Mouse (Mus musculus): Measurements from ENCODE around the gene St7. TPM values are rescaled to one million over a fixed set of nuclear protein-coding genes. Genes with fewer than 3 reads are reported as not detected.

Gene St7
- polyA plus RNA-seq, 1 experiment from 2014 or later = 25.5 TPM

GRCm38 (mm10) chr6:17777018-17777799 is 84.5 kb downstream of the St7 start:
- no peaks in the 10 kb centered on the region for H3K9me3 ChIP-seq (ENCODE audit: control insufficient read depth, low read length)
- no peak overlapping the region for H3K4me2 ChIP-seq (ENCODE audit: low read length)
- no peak for DNase-seq (ENCODE audit: low spot score)
- no peaks in the 10 kb centered on the region for H3K27me3 ChIP-seq (replicated peaks; ENCODE audit: control insufficient read depth, insufficient read depth, low read length)
- no peaks in the 10 kb centered on the region for H3K4me1 ChIP-seq (replicated peaks; ENCODE audit: control insufficient read depth, insufficient read depth, low read length)
- H3K4me3 ChIP-seq (ENCODE audit: low read depth, low read length) = no peak overlapping the region
- no peak overlapping the region for H3K27ac ChIP-seq (ENCODE audit: low read depth)
- ATAC-seq (replicated peaks; ENCODE audit: low FRiP score, low TSS enrichment, low read depth) = no peak
- no peaks in the 10 kb centered on the region for H3K36me3 ChIP-seq (ENCODE audit: control insufficient read depth, insufficient read depth, low read length)
- WGBS = 90% methylated on average over 6 of the region's 6 CpGs
- no peak overlapping the region for H3K9ac ChIP-seq (ENCODE audit: low read length)

- Histone ChIP-seq H3K9me3 (ENCODE audit: control insufficient read depth, low read length) (no peaks in the 10 kb centered on the region), H3K4me2 (ENCODE audit: low read length) (no peak overlapping the region), H3K36me3 (ENCODE audit: control insufficient read depth, insufficient read depth, low read length) (no peaks in the 10 kb centered on the region), H3K27me3 (replicated peaks; ENCODE audit: control insufficient read depth, insufficient read depth, low read length) (no peaks in the 10 kb centered on the region), H3K4me1 (replicated peaks; ENCODE audit: control insufficient read depth, insufficient read depth, low read length) (no peaks in the 10 kb centered on the region), H3K9ac (ENCODE audit: low read length) (no peak overlapping the region), H3K4me3 (ENCODE audit: low read depth, low read length) (no peak overlapping the region), H3K27ac (ENCODE audit: low read depth) (no peak overlapping the region)
- no peak for ATAC-seq (replicated peaks; ENCODE audit: low FRiP score, low TSS enrichment, low read depth)
- DNase-seq (ENCODE audit: low spot score) = no peak
- WGBS = 93% methylated on average over 3 of the region's 3 CpGs
These were observed 86.0 kb downstream of the St7 start for GRCm38 (mm10) chr6:17778648-17779202.

GRCm38 (mm10) chr6:17783511-17783910 is 90.8 kb downstream of the St7 start:
- Histone ChIP-seq H3K36me3 (ENCODE audit: control insufficient read depth, insufficient read depth, low read length) (no peaks in the 10 kb centered on the region), H3K4me2 (ENCODE audit: low read length) (no peak overlapping the region), H3K27me3 (replicated peaks; ENCODE audit: control insufficient read depth, insufficient read depth, low read length) (no peaks in the 10 kb centered on the region), H3K27ac (ENCODE audit: low read depth) (no peak overlapping the region), H3K9me3 (ENCODE audit: control insufficient read depth, low read length) (no peaks in the 10 kb centered on the region), H3K4me3 (ENCODE audit: low read depth, low read length) (no peak overlapping the region), H3K9ac (ENCODE audit: low read length) (no peak overlapping the region), H3K4me1 (replicated peaks; ENCODE audit: control insufficient read depth, insufficient read depth, low read length) (no peaks in the 10 kb centered on the region)
- WGBS = 93% methylated on average over 1 of the region's 1 CpGs
- no peak for DNase-seq (ENCODE audit: low spot score)
- no peak for ATAC-seq (replicated peaks; ENCODE audit: low FRiP score, low TSS enrichment, low read depth)

GRCm38 (mm10) chr6:17784523-17784922 is 91.8 kb downstream of the St7 start:
- Histone ChIP-seq H3K36me3 (ENCODE audit: control insufficient read depth, insufficient read depth, low read length) (no peaks in the 10 kb centered on the region), H3K9me3 (ENCODE audit: control insufficient read depth, low read length) (no peaks in the 10 kb centered on the region), H3K4me2 (ENCODE audit: low read length) (no peak overlapping the region), H3K4me1 (replicated peaks; ENCODE audit: control insufficient read depth, insufficient read depth, low read length) (no peaks in the 10 kb centered on the region), H3K27ac (ENCODE audit: low read depth) (no peak overlapping the region), H3K27me3 (replicated peaks; ENCODE audit: control insufficient read depth, insufficient read depth, low read length) (no peaks in the 10 kb centered on the region), H3K9ac (ENCODE audit: low read length) (no peak overlapping the region), H3K4me3 (ENCODE audit: low read depth, low read length) (no peak overlapping the region)
- WGBS = 76% methylated on average over 5 of the region's 5 CpGs
- ATAC-seq (replicated peaks; ENCODE audit: low FRiP score, low TSS enrichment, low read depth) = no peak
- no peak for DNase-seq (ENCODE audit: low spot score)

GRCm38 (mm10) chr6:17785248-17785647 is 92.5 kb downstream of the St7 start:
- H3K4me3 ChIP-seq (ENCODE audit: low read depth, low read length) = no peak overlapping the region
- no peak overlapping the region for H3K9ac ChIP-seq (ENCODE audit: low read length)
- no peak overlapping the region for H3K4me2 ChIP-seq (ENCODE audit: low read length)
- no peaks in the 10 kb centered on the region for H3K27me3 ChIP-seq (replicated peaks; ENCODE audit: control insufficient read depth, insufficient read depth, low read length)
- ATAC-seq (replicated peaks; ENCODE audit: low FRiP score, low TSS enrichment, low read depth) (no peak), DNase-seq (ENCODE audit: low spot score) (no peak)
- WGBS = 93% methylated on average over 2 of the region's 2 CpGs
- H3K36me3 ChIP-seq (ENCODE audit: control insufficient read depth, insufficient read depth, low read length) = no peaks in the 10 kb centered on the region
- no peak overlapping the region for H3K27ac ChIP-seq (ENCODE audit: low read depth)
- no peaks in the 10 kb centered on the region for H3K9me3 ChIP-seq (ENCODE audit: control insufficient read depth, low read length)
- no peaks in the 10 kb centered on the region for H3K4me1 ChIP-seq (replicated peaks; ENCODE audit: control insufficient read depth, insufficient read depth, low read length)

GRCm38 (mm10) chr6:17787810-17788209 is 95.1 kb downstream of the St7 start:
- 82% methylated on average over 1 of the region's 1 CpGs for WGBS
- no peak overlapping the region for H3K4me3 ChIP-seq (ENCODE audit: low read depth, low read length)
- no peak overlapping the region for H3K9ac ChIP-seq (ENCODE audit: low read length)
- ATAC-seq (replicated peaks; ENCODE audit: low FRiP score, low TSS enrichment, low read depth) (no peak), DNase-seq (ENCODE audit: low spot score) (no peak)
- H3K36me3 ChIP-seq (ENCODE audit: control insufficient read depth, insufficient read depth, low read length) = no peaks in the 10 kb centered on the region
- no peak overlapping the region for H3K4me2 ChIP-seq (ENCODE audit: low read length)
- no peaks in the 10 kb centered on the region for H3K9me3 ChIP-seq (ENCODE audit: control insufficient read depth, low read length)
- H3K27me3 ChIP-seq (replicated peaks; ENCODE audit: control insufficient read depth, insufficient read depth, low read length) = no peaks in the 10 kb centered on the region
- no peaks in the 10 kb centered on the region for H3K4me1 ChIP-seq (replicated peaks; ENCODE audit: control insufficient read depth, insufficient read depth, low read length)
- H3K27ac ChIP-seq (ENCODE audit: low read depth) = no peak overlapping the region

GRCm38 (mm10) chr6:17790251-17790650 is 97.5 kb downstream of the St7 start:
- no peak for DNase-seq (ENCODE audit: low spot score)

GRCm38 (mm10) chr6:17793471-17793870 is 100.7 kb downstream of the St7 start:
- no peaks in the 10 kb centered on the region for H3K4me1 ChIP-seq (replicated peaks; ENCODE audit: control insufficient read depth, insufficient read depth, low read length)
- no peak overlapping the region for H3K9ac ChIP-seq (ENCODE audit: low read length)
- H3K4me2 ChIP-seq (ENCODE audit: low read length) = no peak overlapping the region
- no peaks in the 10 kb centered on the region for H3K9me3 ChIP-seq (ENCODE audit: control insufficient read depth, low read length)
- H3K27ac ChIP-seq (ENCODE audit: low read depth) = no peak overlapping the region
- WGBS = 90% methylated on average over 3 of the region's 3 CpGs
- no peaks in the 10 kb centered on the region for H3K27me3 ChIP-seq (replicated peaks; ENCODE audit: control insufficient read depth, insufficient read depth, low read length)
- DNase-seq (ENCODE audit: low spot score) (no peak), ATAC-seq (replicated peaks; ENCODE audit: low FRiP score, low TSS enrichment, low read depth) (no peak)
- no peaks in the 10 kb centered on the region for H3K36me3 ChIP-seq (ENCODE audit: control insufficient read depth, insufficient read depth, low read length)
- H3K4me3 ChIP-seq (ENCODE audit: low read depth, low read length) = no peak overlapping the region

More at GRCm38 (mm10) chr6:17790251-17790650, 97.5 kb downstream of the St7 start:
- no peaks in the 10 kb centered on the region for H3K36me3 ChIP-seq (ENCODE audit: control insufficient read depth, insufficient read depth, low read length)
- no peak for ATAC-seq (replicated peaks; ENCODE audit: low FRiP score, low TSS enrichment, low read depth)
- H3K9me3 ChIP-seq (ENCODE audit: control insufficient read depth, low read length) = no peaks in the 10 kb centered on the region
- no peak overlapping the region for H3K27ac ChIP-seq (ENCODE audit: low read depth)
- no peak overlapping the region for H3K9ac ChIP-seq (ENCODE audit: low read length)
- no peak overlapping the region for H3K4me2 ChIP-seq (ENCODE audit: low read length)
- WGBS = 93% methylated on average over 1 of the region's 1 CpGs
- H3K4me3 ChIP-seq (ENCODE audit: low read depth, low read length) = no peak overlapping the region
- H3K27me3 ChIP-seq (replicated peaks; ENCODE audit: control insufficient read depth, insufficient read depth, low read length) = no peaks in the 10 kb centered on the region
- no peaks in the 10 kb centered on the region for H3K4me1 ChIP-seq (replicated peaks; ENCODE audit: control insufficient read depth, insufficient read depth, low read length)

- Histone ChIP-seq H3K4me2 (ENCODE audit: low read length) (no peak overlapping the region), H3K27ac (ENCODE audit: low read depth) (no peak overlapping the region), H3K27me3 (replicated peaks; ENCODE audit: control insufficient read depth, insufficient read depth, low read length) (no peaks in the 10 kb centered on the region), H3K9ac (ENCODE audit: low read length) (no peak overlapping the region), H3K9me3 (ENCODE audit: control insufficient read depth, low read length) (no peaks in the 10 kb centered on the region), H3K36me3 (ENCODE audit: control insufficient read depth, insufficient read depth, low read length) (no peaks in the 10 kb centered on the region), H3K4me1 (replicated peaks; ENCODE audit: control insufficient read depth, insufficient read depth, low read length) (no peaks in the 10 kb centered on the region), H3K4me3 (ENCODE audit: low read depth, low read length) (no peak overlapping the region)
- WGBS = 92% methylated on average over 5 of the region's 5 CpGs
- DNase-seq (ENCODE audit: low spot score) (no peak), ATAC-seq (replicated peaks; ENCODE audit: low FRiP score, low TSS enrichment, low read depth) (no peak)
These were observed 104.6 kb downstream of the St7 start for GRCm38 (mm10) chr6:17797271-17797713.
